Mouse (Mus musculus) thymus, postnatal 36 days (tissue): ENCODE data around the gene Ppp1r21.
A peak's percentile ranks its signal among the peaks of the same experiment; 100 is the strongest.

Experiments
- DNase-seq, 2 experiments: peaks; one replicate each; pipeline ENCODE4 v3.0.0; 2022; ENCODE audit warnings: mixed read lengths in 2 of 2

Gene Ppp1r21

GRCm38 (mm10) chr17:88529519-88530235, at the start of gene Ppp1r21:
Gene Ppp1r21, plus strand, starts transcription at chr17:88530118.
- peak; percentile 97 for DNase-seq

GRCm38 (mm10) chr17:88480369-88480768, 49.5 kb upstream of the Ppp1r21 start:
- no peak for DNase-seq

GRCm38 (mm10) chr17:88481062-88481461, 48.9 kb upstream of the Ppp1r21 start:
- DNase-seq, result no peak

GRCm38 (mm10) chr17:88481587-88481986, 48.3 kb upstream of the Ppp1r21 start:
- DNase-seq, result no peak

- no peak for DNase-seq
Measured at GRCm38 (mm10) chr17:88484539-88484938, 45.4 kb upstream of the Ppp1r21 start.

- DNase-seq, result no peak
Measured at GRCm38 (mm10) chr17:88484951-88485350, 45.0 kb upstream of the Ppp1r21 start.

- DNase-seq, result no peak
Measured at GRCm38 (mm10) chr17:88490546-88490945, 39.4 kb upstream of the Ppp1r21 start.

GRCm38 (mm10) chr17:88491366-88492106, 38.4 kb upstream of the Ppp1r21 start:
- no peak for DNase-seq

- DNase-seq, result no peak
Measured at GRCm38 (mm10) chr17:88492107-88492460, 37.8 kb upstream of the Ppp1r21 start.

- DNase-seq, result no peak
Measured at GRCm38 (mm10) chr17:88493551-88493950, 36.4 kb upstream of the Ppp1r21 start.

GRCm38 (mm10) chr17:88494121-88494771, 35.7 kb upstream of the Ppp1r21 start:
- DNase-seq, result no peak

- DNase-seq, result no peak
Measured at GRCm38 (mm10) chr17:88494772-88495132, 35.2 kb upstream of the Ppp1r21 start.

GRCm38 (mm10) chr17:88498090-88498682, 31.7 kb upstream of the Ppp1r21 start:
- no peak for DNase-seq

- no peak for DNase-seq
Measured at GRCm38 (mm10) chr17:88504056-88504455, 25.9 kb upstream of the Ppp1r21 start.

GRCm38 (mm10) chr17:88505275-88505723, 24.6 kb upstream of the Ppp1r21 start:
- DNase-seq, result no peak

- no peak for DNase-seq
Measured at GRCm38 (mm10) chr17:88505941-88506340, 24.0 kb upstream of the Ppp1r21 start.

- no peak for DNase-seq
Measured at GRCm38 (mm10) chr17:88507376-88507775, 22.5 kb upstream of the Ppp1r21 start.

- peak; percentile 17 to 29 for DNase-seq
Measured at GRCm38 (mm10) chr17:88508846-88509508, 20.9 kb upstream of the Ppp1r21 start.

- DNase-seq, result no peak
Measured at GRCm38 (mm10) chr17:88509999-88510398, 19.9 kb upstream of the Ppp1r21 start.

- peak; percentile 80 to 84 for DNase-seq
Measured at GRCm38 (mm10) chr17:88511095-88511551, 18.8 kb upstream of the Ppp1r21 start.

GRCm38 (mm10) chr17:88516477-88516876, 13.4 kb upstream of the Ppp1r21 start:
- no peak for DNase-seq

- no peak for DNase-seq
Measured at GRCm38 (mm10) chr17:88527781-88528180, 2.1 kb upstream of the Ppp1r21 start.

- DNase-seq, result no peak
Measured at GRCm38 (mm10) chr17:88530236-88530619, 310 bp downstream of the Ppp1r21 start.
